Mouse (Mus musculus): ENCODE data around the gene Hsp90ab1.

The Hsp90ab1 gene

GRCm38 (mm10) chr17:45573087-45573779 lies at the start of gene Hsp90ab1:
Gene Hsp90ab1 (minus strand): TSS chr17:45573271.
- peak; percentile 99 for DNase-seq

- DNase-seq, result no peak
Observed at GRCm38 (mm10) chr17:45619386-45620256, 46.5 kb upstream of the Hsp90ab1 start.

GRCm38 (mm10) chr17:45618941-45619385 lies 45.9 kb upstream of the Hsp90ab1 start:
- no peak for DNase-seq

GRCm38 (mm10) chr17:45617655-45618054 lies 44.6 kb upstream of the Hsp90ab1 start:
- DNase-seq, result no peak

- no peak for DNase-seq
Observed at GRCm38 (mm10) chr17:45616679-45617078, 43.6 kb upstream of the Hsp90ab1 start.

- no peak for DNase-seq
Observed at GRCm38 (mm10) chr17:45616046-45616650, 43.1 kb upstream of the Hsp90ab1 start.

GRCm38 (mm10) chr17:45612921-45613320 lies 39.9 kb upstream of the Hsp90ab1 start:
- no peak for DNase-seq

GRCm38 (mm10) chr17:45612008-45612407 lies 38.9 kb upstream of the Hsp90ab1 start:
- DNase-seq, result no peak

GRCm38 (mm10) chr17:45610144-45610866 lies 37.2 kb upstream of the Hsp90ab1 start:
- no peak for DNase-seq

- DNase-seq, result no peak
Observed at GRCm38 (mm10) chr17:45608396-45608795, 35.3 kb upstream of the Hsp90ab1 start.

GRCm38 (mm10) chr17:45606992-45607879 lies 34.2 kb upstream of the Hsp90ab1 start:
- DNase-seq, result no peak

- DNase-seq, result no peak
Observed at GRCm38 (mm10) chr17:45602984-45603383, 29.9 kb upstream of the Hsp90ab1 start.

- DNase-seq, result no peak
Observed at GRCm38 (mm10) chr17:45601877-45602304, 28.8 kb upstream of the Hsp90ab1 start, which contains the start of gene Mymx. Gene Mymx (minus strand): TSS chr17:45602102.

GRCm38 (mm10) chr17:45601325-45601724 lies 28.3 kb upstream of the Hsp90ab1 start:
- no peak for DNase-seq

GRCm38 (mm10) chr17:45600267-45600666 lies 27.2 kb upstream of the Hsp90ab1 start:
- no peak for DNase-seq

- no peak for DNase-seq
Observed at GRCm38 (mm10) chr17:45599446-45600242, 26.6 kb upstream of the Hsp90ab1 start, which contains the start of gene Slc29a1. Gene Slc29a1 (minus strand): TSS chr17:45599606.

GRCm38 (mm10) chr17:45598891-45599290 lies 25.8 kb upstream of the Hsp90ab1 start:
- no peak for DNase-seq

- DNase-seq, result no peak
Observed at GRCm38 (mm10) chr17:45598376-45598775, 25.3 kb upstream of the Hsp90ab1 start.

- no peak for DNase-seq
Observed at GRCm38 (mm10) chr17:45597787-45598186, 24.7 kb upstream of the Hsp90ab1 start.

- peak; percentile 62 for DNase-seq
Observed at GRCm38 (mm10) chr17:45596631-45597396, 23.7 kb upstream of the Hsp90ab1 start.
